Mouse (Mus musculus): Measurements from ENCODE around the gene Gtf2i. TPM values are rescaled to one million over a fixed set of nuclear protein-coding genes. Genes with fewer than 3 reads are reported as not detected.

Gtf2i gene
- 23.2 and 36.8 TPM in 2 replicates for total RNA-seq (2023)

GRCm38 (mm10) chr5:134314688-134315622 lies at the start of gene Gtf2i:
TSS of gene Gtf2i (minus strand) at chr5:134314760.

GRCm38 (mm10) chr5:134229391-134229790 lies 85.2 kb downstream of the Gtf2i start, which contains the start of gene Ncf1:
TSS of gene Ncf1 (minus strand) at chr5:134229625.

Other genes starting within 250 kb of the Gtf2i start
- gene Castor2, start 215.0 kb downstream of the Gtf2i start, total RNA-seq (2023) = 3.4 and 4.2 TPM in 2 replicates
- gene Rcc1l, start 138.0 kb downstream of the Gtf2i start, total RNA-seq (2023) = 5.1 and 5.3 TPM in 2 replicates
- gene Gtf2ird2, start 130.7 kb downstream of the Gtf2i start, total RNA-seq (2023) = 1.9 and 2.2 TPM in 2 replicates
- 1,488 and 1,625 TPM in 2 replicates for gene Ncf1, start 85.1 kb downstream of the Gtf2i start, total RNA-seq (2023)
- 12.9 and 14.2 TPM in 2 replicates for gene Gtf2ird1, start 142.0 kb upstream of the Gtf2i start, total RNA-seq (2023)
- gene Clip2, start 237.7 kb upstream of the Gtf2i start, total RNA-seq (2023) = 11.1 and 13.2 TPM in 2 replicates
- not detected in 2 replicates for gene Syna, start 245.4 kb upstream of the Gtf2i start, total RNA-seq (2023)

Measured in neutrophil, adult 65 days (primary cell).